28 mouse cellular contexts compared by ENCODE assay signal in genomic region chr13:12497809-12498208, GRCm38 (mm10). TPM values are rescaled to one million over a fixed set of nuclear protein-coding genes. Genes with fewer than 3 reads are reported as not detected.
"Had no signal": no experiment of that assay in that cellular context is flagged by ENCODE, and none has a peak within 500 bp of the region (broad histone marks: within the 10 kb centered on the region; RNA-seq: fewer than 3 reads in every experiment).

No protein-coding gene starts in this region.

- H3K27ac ChIP-seq: embryonic facial prominence, embryonic 10.5 days; embryonic facial prominence, embryonic 12.5 days; embryonic facial prominence, embryonic 13.5 days; embryonic facial prominence, embryonic 15.5 days; forebrain, embryonic 10.5 days; forebrain, embryonic 12.5 days; forebrain, embryonic 13.5 days; forebrain, embryonic 15.5 days; gastrocnemius, adult 2 months had no signal

- H3K27me3 ChIP-seq: embryonic facial prominence, embryonic 12.5 days; embryonic facial prominence, embryonic 13.5 days; embryonic facial prominence, embryonic 15.5 days; forebrain, embryonic 12.5 days; forebrain, embryonic 13.5 days; forebrain, embryonic 15.5 days had no signal

- H3K4me3 ChIP-seq: embryonic facial prominence, embryonic 10.5 days; embryonic facial prominence, embryonic 12.5 days; embryonic facial prominence, embryonic 13.5 days; embryonic facial prominence, embryonic 15.5 days; erythroblast, embryonic 14.5 days; forebrain, embryonic 10.5 days; forebrain, embryonic 12.5 days; forebrain, embryonic 13.5 days; forebrain, embryonic 15.5 days; gastrocnemius, adult 2 months had no signal

- H3K4me2 ChIP-seq: embryonic facial prominence, embryonic 12.5 days; embryonic facial prominence, embryonic 13.5 days; embryonic facial prominence, embryonic 15.5 days; forebrain, embryonic 12.5 days; forebrain, embryonic 13.5 days; forebrain, embryonic 15.5 days had no signal

- H3K36me3 ChIP-seq: embryonic facial prominence, embryonic 10.5 days; embryonic facial prominence, embryonic 12.5 days; embryonic facial prominence, embryonic 13.5 days; embryonic facial prominence, embryonic 15.5 days; forebrain, embryonic 10.5 days; forebrain, embryonic 12.5 days; forebrain, embryonic 15.5 days had no signal

- H3K4me1 ChIP-seq: forebrain, embryonic 15.5 days had no signal

- H3K9ac ChIP-seq: embryonic facial prominence, embryonic 12.5 days; embryonic facial prominence, embryonic 13.5 days; embryonic facial prominence, embryonic 15.5 days; forebrain, embryonic 12.5 days; forebrain, embryonic 13.5 days; forebrain, embryonic 15.5 days; forebrain, postnatal 0 days had no signal

- H3K9me3 ChIP-seq: embryonic facial prominence, embryonic 10.5 days; embryonic facial prominence, embryonic 12.5 days; embryonic facial prominence, embryonic 13.5 days; embryonic facial prominence, embryonic 15.5 days; forebrain, embryonic 10.5 days; forebrain, embryonic 12.5 days; forebrain, embryonic 13.5 days; forebrain, embryonic 15.5 days had no signal

- DNase-seq: cerebellum, adult 2 months; cerebellum, adult 8-10 months; cerebellum, adult 9-10 months; cerebellum, adult 9-11 months; cerebellum, postnatal 10 days; cerebellum, postnatal 14 days; cerebellum, postnatal 25 days; cerebellum, postnatal 36 days; embryo, embryonic 11 days; forebrain, postnatal 0 days; gastrocnemius, adult 2 months; gastrocnemius, postnatal 10 days; gastrocnemius, postnatal 14 days; gastrocnemius, postnatal 25 days; gastrocnemius, postnatal 36 days; heart, adult 11 months; heart, adult 18-20 months had no signal

- ATAC-seq: forebrain, embryonic 13.5 days; forebrain, embryonic 14.5 days; forebrain, embryonic 15.5 days; forebrain, embryonic 16.5 days; forebrain, postnatal 0 days had no signal

RNA-seq across cellular contexts. Expression of gene Edaradd, which starts 22.4 kb away (rescaled TPM):
- polyA plus RNA-seq: cerebellum, adult 2 months; erythroblast, embryonic 14.5 days had no signal
